ENCODE assay signal across 18 mouse cellular contexts in genomic region chr14:16738538-16738937, GRCm38 (mm10).
DNase-seq lines count a peak whose midpoint lies in the region; ATAC-seq lines count a peak whose summit lies in the region.
"Had no signal": no experiment of that assay in that cellular context is flagged by ENCODE, and none has a peak within 500 bp of the region (broad histone marks: within the 10 kb centered on the region; RNA-seq: fewer than 3 reads in every experiment).

No protein-coding gene starts in this region.

- peaks cover 37% of the 10 kb centered on the region for H3K27me3 ChIP-seq in forebrain, embryonic 13.5 days
- peaks cover 54% of the 10 kb centered on the region for H3K27me3 ChIP-seq in forebrain, embryonic 12.5 days
- H3K27me3 ChIP-seq in lung, embryonic 15.5 days = no peaks in the 10 kb centered on the region
- no peaks in the 10 kb centered on the region for H3K27me3 ChIP-seq in intestine, embryonic 16.5 days (replicated peaks; ENCODE audit: control insufficient read depth, insufficient read depth, low read length)
- H3K27me3 ChIP-seq: heart, embryonic 15.5 days; neural tube, embryonic 12.5 days had no signal

- peaks cover 12% of the 10 kb centered on the region for H3K4me1 ChIP-seq in forebrain, embryonic 13.5 days
- H3K4me1 ChIP-seq in forebrain, embryonic 12.5 days = peaks cover 18% of the 10 kb centered on the region
- peaks cover 52% of the 10 kb centered on the region for H3K4me1 ChIP-seq in lung, embryonic 15.5 days
- H3K4me1 ChIP-seq in intestine, embryonic 16.5 days (ENCODE audit: control insufficient read depth, insufficient read depth, low read length) = peaks cover 15% of the 10 kb centered on the region

- H3K9me3 ChIP-seq in forebrain, embryonic 13.5 days (replicated peaks) = no peaks in the 10 kb centered on the region
- no peaks in the 10 kb centered on the region for H3K9me3 ChIP-seq in forebrain, embryonic 12.5 days
- H3K9me3 ChIP-seq in lung, embryonic 15.5 days = no peaks in the 10 kb centered on the region
- no peaks in the 10 kb centered on the region for H3K9me3 ChIP-seq in intestine, embryonic 16.5 days (ENCODE audit: control insufficient read depth, low read length)
- H3K9me3 ChIP-seq: heart, embryonic 15.5 days; hindbrain, embryonic 10.5 days; megakaryocyte, embryonic 14.5 days; neural tube, embryonic 12.5 days had no signal

- 93% methylated on average over 1 of the region's 1 CpGs for WGBS in forebrain, embryonic 13.5 days
- WGBS in forebrain, embryonic 12.5 days = 95% methylated on average over 1 of the region's 1 CpGs
- 55% methylated on average over 1 of the region's 1 CpGs for whole genome bisulfite sequencing in lung, embryonic 15.5 days
- WGBS in intestine, embryonic 16.5 days = 90% methylated on average over 1 of the region's 1 CpGs

- no peak overlapping the region for H3K9ac ChIP-seq in forebrain, embryonic 13.5 days
- no peak overlapping the region for H3K9ac ChIP-seq in forebrain, embryonic 12.5 days
- no peak overlapping the region for H3K9ac ChIP-seq in lung, embryonic 15.5 days
- H3K9ac ChIP-seq in intestine, embryonic 16.5 days (ENCODE audit: low read depth, low read length) = no peak overlapping the region
- H3K9ac ChIP-seq: heart, embryonic 15.5 days; liver, embryonic 14.5 days; neural tube, embryonic 12.5 days had no signal

- no peak overlapping the region for H3K4me3 ChIP-seq in forebrain, embryonic 13.5 days
- no peak overlapping the region for H3K4me3 ChIP-seq in forebrain, embryonic 12.5 days (replicated peaks)
- H3K4me3 ChIP-seq in lung, embryonic 15.5 days = no peak overlapping the region
- no peak overlapping the region for H3K4me3 ChIP-seq in intestine, embryonic 16.5 days (ENCODE audit: low read length)
- H3K4me3 ChIP-seq: heart, embryonic 15.5 days; hindbrain, embryonic 10.5 days; megakaryocyte, embryonic 14.5 days; neural tube, embryonic 12.5 days had no signal

- no peaks in the 10 kb centered on the region for H3K36me3 ChIP-seq in forebrain, embryonic 13.5 days (ENCODE audit: poor library complexity, severe bottlenecking)
- no peaks in the 10 kb centered on the region for H3K36me3 ChIP-seq in forebrain, embryonic 12.5 days (replicated peaks)
- H3K36me3 ChIP-seq in lung, embryonic 15.5 days = no peaks in the 10 kb centered on the region
- H3K36me3 ChIP-seq in intestine, embryonic 16.5 days (ENCODE audit: control insufficient read depth, insufficient read depth, low read length) = no peaks in the 10 kb centered on the region
- H3K36me3 ChIP-seq: heart, embryonic 15.5 days; hindbrain, embryonic 10.5 days; neural tube, embryonic 12.5 days had no signal

- H3K27ac ChIP-seq in forebrain, embryonic 13.5 days = no peak overlapping the region
- H3K27ac ChIP-seq in forebrain, embryonic 12.5 days = no peak overlapping the region
- no peak overlapping the region for H3K27ac ChIP-seq in lung, embryonic 15.5 days
- no peak overlapping the region for H3K27ac ChIP-seq in intestine, embryonic 16.5 days (ENCODE audit: low read length)
- H3K27ac ChIP-seq: heart, embryonic 15.5 days; hindbrain, embryonic 10.5 days; kidney, postnatal 0 days; liver, embryonic 14.5 days; neural tube, embryonic 12.5 days had no signal

- no peak for DNase-seq in lung, adult 18-20 months
- DNase-seq in 3T3-L1 (ENCODE audit: low read depth, low spot score) = peak; percentile 75
- DNase-seq in left cerebral cortex, adult 11 months (ENCODE audit: low spot score) = peak; percentile 52
- DNase-seq in urinary bladder, postnatal 36 days (ENCODE audit: low spot score in 2 of 2) = no peak
- DNase-seq: B cell, adult 2 months; cerebellum, adult 18-20 months; heart, adult 18-20 months; layer of hippocampus, adult 9-11 months had no signal

- ATAC-seq in forebrain, embryonic 13.5 days = peak; percentile 31; the same call in 1 of the 2 replicates
- no peak for ATAC-seq in forebrain, embryonic 12.5 days (ENCODE audit: low FRiP score)
- 0 out of 2 replicates have a peak, but pooled peaks have one; percentile 32 for ATAC-seq in lung, embryonic 15.5 days (ENCODE audit: borderline replicate concordance, extremely low read depth, low FRiP score, low TSS enrichment)
- ATAC-seq in intestine, embryonic 16.5 days = no peak

- H3K4me2 ChIP-seq in forebrain, embryonic 13.5 days = no peak overlapping the region
- H3K4me2 ChIP-seq in forebrain, embryonic 12.5 days = no peak overlapping the region
- H3K4me2 ChIP-seq in lung, embryonic 15.5 days = no peak overlapping the region
- no peak overlapping the region for H3K4me2 ChIP-seq in intestine, embryonic 16.5 days (ENCODE audit: low read depth, low read length)
- H3K4me2 ChIP-seq: heart, embryonic 15.5 days; neural tube, embryonic 12.5 days had no signal

Comparison
In these comparisons a context has a peak if more than half of its experiments do, and no peak if none do; other contexts are left out.
1. ATAC-seq: peak in forebrain, embryonic 13.5 days (single experiment) and lung, embryonic 15.5 days (single experiment); none in forebrain, embryonic 12.5 days (single experiment) and intestine, embryonic 16.5 days (single experiment).
2. DNase-seq: peak in 3T3-L1 (single experiment) and left cerebral cortex, adult 11 months (single experiment); none in lung, adult 18-20 months (0 of 2) and urinary bladder, postnatal 36 days (0 of 2).